Mouse (Mus musculus) adrenal gland, adult 8-10 months (tissue): ENCODE measurements around the gene Tmem222. TPM values are rescaled to one million over a fixed set of nuclear protein-coding genes. Genes with fewer than 3 reads are reported as not detected.

Experiments
- total RNA-seq, 4 experiments: library from RNA; stranded (reverse); gene quantifications; 2 replicates each; pipeline ENCODE4 v1.2.4; 2022

Tmem222 gene
- total RNA-seq, 4 experiments from 2014 or later: 74.7 to 93.2 (median 83.1) TPM

Other genes starting within 250 kb of the Tmem222 start
- 100 to 1,000 TPM; 105 to 158 (median 133) TPM for gene Wasf2, start 147.3 kb downstream of the Tmem222 start, total RNA-seq
- 1 to 10 TPM in 2 of 4 experiments, under 1 TPM in 2; 0.86 to 1.8 (median 1.4) TPM for gene Cd164l2, start 65.7 kb downstream of the Tmem222 start, total RNA-seq
- gene Gpr3, start 65.3 kb downstream of the Tmem222 start, total RNA-seq: under 1 TPM in 1 of 4 experiments, not detected in 3; 0.66 TPM
- 10 to 100 TPM; 17.3 to 27.7 (median 19.2) TPM for gene Map3k6, start 37.0 kb downstream of the Tmem222 start, total RNA-seq
- 1 to 10 TPM in 3 of 4 experiments, under 1 TPM in 1; 0.92 to 2.0 (median 1.1) TPM for gene Sytl1, start 14.7 kb downstream of the Tmem222 start, total RNA-seq
- gene Wdtc1, start 75.7 kb upstream of the Tmem222 start, total RNA-seq: 10 to 100 TPM; 49.0 to 73.2 (median 60.2) TPM
- gene Slc9a1, start 91.9 kb upstream of the Tmem222 start, total RNA-seq: 10 to 100 TPM; 50.3 to 83.2 (median 63.5) TPM
- 10 to 100 TPM in 2 of 4 experiments, 1 to 10 TPM in 2; 1.1 to 14.5 (median 6.0) TPM for gene Tent5b, start 202.3 kb upstream of the Tmem222 start, total RNA-seq
- gene Trnp1, start 220.8 kb upstream of the Tmem222 start, total RNA-seq: 10 to 100 TPM in 1 of 4 experiments, 1 to 10 TPM in 3; 3.1 to 10.6 (median 6.3) TPM
- 1 to 10 TPM in 3 of 4 experiments, under 1 TPM in 1; 0.90 to 5.9 (median 3.1) TPM for gene Kdf1, start 241.2 kb upstream of the Tmem222 start, total RNA-seq